In the genomic region with DNA sequence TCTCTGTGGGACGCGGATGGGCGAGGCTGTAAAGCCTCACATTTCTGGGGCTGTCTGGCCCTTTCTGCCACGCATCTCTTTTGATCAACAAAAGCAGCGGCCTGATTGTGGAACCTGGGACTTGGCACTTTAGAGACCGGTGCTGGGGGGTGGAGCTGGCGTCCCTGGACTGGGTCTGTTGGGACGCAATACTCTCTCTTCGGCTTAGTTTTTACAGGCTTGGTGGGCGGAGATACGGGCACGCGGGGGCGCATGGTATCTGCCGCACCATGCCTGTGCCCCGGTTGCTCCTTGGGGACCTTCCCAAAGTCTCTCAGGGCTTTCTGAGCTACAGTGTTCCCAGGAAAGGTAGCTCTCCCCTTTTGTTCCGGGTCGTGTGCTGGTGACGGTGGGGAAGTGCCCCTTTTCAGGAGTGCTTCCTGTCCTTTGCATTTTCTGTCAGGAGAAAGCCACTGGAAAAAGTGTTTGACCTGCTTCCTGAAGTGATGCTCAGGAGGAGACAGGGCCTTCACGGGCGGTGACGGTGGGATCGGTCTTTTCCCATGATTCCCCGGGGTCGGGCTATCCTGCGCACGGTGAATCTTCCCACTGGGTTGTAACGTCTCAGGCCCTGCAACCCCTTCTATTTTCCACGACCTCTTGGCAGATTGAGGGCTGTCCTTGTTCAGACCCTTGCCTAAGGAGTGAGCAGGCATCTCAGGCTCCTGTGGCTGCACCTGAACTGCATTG, we compare ENCODE assay signal across 9 mouse cellular contexts. TPM values are rescaled to one million over a fixed set of nuclear protein-coding genes. Genes with fewer than 3 reads are reported as not detected.
DNase-seq lines count a peak whose midpoint lies in the region; ATAC-seq and TF ChIP-seq lines count a peak whose summit lies in the region.
"Had no signal": no experiment of that assay in that cellular context is flagged by ENCODE, and none has a peak within 500 bp of the region (broad histone marks: within the 10 kb centered on the region; RNA-seq: fewer than 3 reads in every experiment).

No protein-coding gene starts in this region.

- 0 out of 2 replicates have a peak overlapping the region, but pooled peaks have one; percentile 22 for H3K4me2 ChIP-seq in lung, postnatal 0 days (replicated peaks; ENCODE audit: low read depth, low read length)
- H3K4me2 ChIP-seq in forebrain, postnatal 0 days (ENCODE audit: low read depth) = peak overlapping the region; percentile 36
- peak overlapping the region; percentile 32 for H3K4me2 ChIP-seq in liver, embryonic 15.5 days
- peak overlapping the region; percentile 32 for H3K4me2 ChIP-seq in stomach, postnatal 0 days (replicated peaks; ENCODE audit: low read depth)

- no peak for DNase-seq in lung, postnatal 0 days (ENCODE audit: low spot score)
- no peak for DNase-seq in lung, postnatal 4 days
- no peak for DNase-seq in forebrain, postnatal 0 days
- DNase-seq in stomach, postnatal 0 days (ENCODE audit: low spot score) = no peak
- no peak for DNase-seq in embryo, embryonic 11 days

- no peak for TF ChIP-seq EP300 in lung, postnatal 0 days (IDR thresholded peaks at IDR 0.05)
- no peak for TF ChIP-seq EP300 in stomach, postnatal 0 days (optimal IDR thresholded peaks at IDR 0.05)

- H3K27ac ChIP-seq in lung, postnatal 0 days (ENCODE audit: low read length) = no peak overlapping the region
- no peak overlapping the region for H3K27ac ChIP-seq in forebrain, postnatal 0 days (ENCODE audit: low read depth, low read length)
- no peak overlapping the region for H3K27ac ChIP-seq in liver, embryonic 15.5 days (replicated peaks)
- H3K27ac ChIP-seq in stomach, postnatal 0 days (replicated peaks) = no peak overlapping the region

- H3K9me3 ChIP-seq in lung, postnatal 0 days (ENCODE audit: low read length) = no peaks in the 10 kb centered on the region
- H3K9me3 ChIP-seq in forebrain, postnatal 0 days (ENCODE audit: low read length) = no peaks in the 10 kb centered on the region
- H3K9me3 ChIP-seq in liver, embryonic 15.5 days (replicated peaks) = no peaks in the 10 kb centered on the region
- H3K9me3 ChIP-seq in stomach, postnatal 0 days (ENCODE audit: control insufficient read depth, low read length) = no peaks in the 10 kb centered on the region

- H3K9ac ChIP-seq in lung, postnatal 0 days (replicated peaks; ENCODE audit: low read depth) = no peak overlapping the region
- H3K9ac ChIP-seq in forebrain, postnatal 0 days = 0 out of 2 replicates have a peak overlapping the region, but pooled peaks have one; percentile 4
- H3K9ac ChIP-seq in liver, embryonic 15.5 days = no peak overlapping the region
- H3K9ac ChIP-seq in stomach, postnatal 0 days (ENCODE audit: low read length) = no peak overlapping the region; the same call in 1 of the 2 replicates

- H3K4me1 ChIP-seq in lung, postnatal 0 days (ENCODE audit: insufficient read depth, low read depth, low read length) = no peaks in the 10 kb centered on the region
- no peaks in the 10 kb centered on the region for H3K4me1 ChIP-seq in forebrain, postnatal 0 days (ENCODE audit: insufficient read depth)
- H3K4me1 ChIP-seq in liver, embryonic 15.5 days (replicated peaks) = peaks cover 52% of the 10 kb centered on the region
- H3K4me1 ChIP-seq in stomach, postnatal 0 days (replicated peaks; ENCODE audit: control insufficient read depth, insufficient read depth) = no peaks in the 10 kb centered on the region

- 31% methylated on average over 29 of the region's 29 CpGs for WGBS in lung, postnatal 0 days
- 39% methylated on average over 29 of the region's 29 CpGs for WGBS in forebrain, postnatal 0 days
- 21% methylated on average over 29 of the region's 29 CpGs for WGBS in liver, embryonic 15.5 days (ENCODE audit: insufficient replicate concordance)
- WGBS in stomach, postnatal 0 days = 35% methylated on average over 29 of the region's 29 CpGs

- no peaks in the 10 kb centered on the region for H3K27me3 ChIP-seq in lung, postnatal 0 days (replicated peaks; ENCODE audit: insufficient read depth, low read length)
- H3K27me3 ChIP-seq in forebrain, postnatal 0 days (ENCODE audit: insufficient read depth, low read length) = no peaks in the 10 kb centered on the region
- H3K27me3 ChIP-seq in liver, embryonic 15.5 days = peaks cover 52% of the 10 kb centered on the region
- H3K27me3 ChIP-seq in stomach, postnatal 0 days (ENCODE audit: control insufficient read depth, insufficient read depth, low read length) = no peaks in the 10 kb centered on the region

- H3K36me3 ChIP-seq in lung, postnatal 0 days (ENCODE audit: insufficient read depth, low read length) = no peaks in the 10 kb centered on the region
- H3K36me3 ChIP-seq in forebrain, postnatal 0 days (ENCODE audit: insufficient read depth) = no peaks in the 10 kb centered on the region
- no peaks in the 10 kb centered on the region for H3K36me3 ChIP-seq in liver, embryonic 15.5 days (replicated peaks)
- H3K36me3 ChIP-seq in stomach, postnatal 0 days (ENCODE audit: control insufficient read depth, insufficient read depth, low read length) = no peaks in the 10 kb centered on the region

- no peak for ATAC-seq in lung, postnatal 0 days
- 0 out of 2 replicates have a peak, but pooled peaks have one; percentile 9 for ATAC-seq in forebrain, postnatal 0 days
- ATAC-seq in liver, embryonic 15.5 days (ENCODE audit: insufficient read depth) = no peak
- ATAC-seq in stomach, postnatal 0 days (ENCODE audit: low FRiP score, low TSS enrichment) = no peak
- no peak for ATAC-seq in activated CD4-positive, CD25-positive, alpha-beta regulatory T cell, adult 4 months

- no peak for TF ChIP-seq CTCF in lung, postnatal 0 days (IDR thresholded peaks at IDR 0.05)
- no peak for TF ChIP-seq CTCF in forebrain, postnatal 0 days (IDR thresholded peaks at IDR 0.05; ENCODE audit: low read depth)
- TF ChIP-seq CTCF in stomach, postnatal 0 days (IDR thresholded peaks at IDR 0.05; ENCODE audit: low read depth) = no peak

- no peak overlapping the region for H3K4me3 ChIP-seq in lung, postnatal 0 days (ENCODE audit: low read depth, low read length)
- H3K4me3 ChIP-seq in forebrain, postnatal 0 days (ENCODE audit: low read depth, low read length) = no peak overlapping the region
- no peak overlapping the region; the same call in 1 of the 2 replicates for H3K4me3 ChIP-seq in liver, embryonic 15.5 days (replicated peaks)
- H3K4me3 ChIP-seq in stomach, postnatal 0 days (ENCODE audit: low read depth, low read length) = no peak overlapping the region

RNA-seq across cellular contexts. Expression of a gene that starts 5.2 kb away (rescaled TPM):
- not detected in 2 replicates for polyA plus RNA-seq in lung, postnatal 0 days (2015; fragmentation: Nextera tagmentation; extraction: Ambion mirVana)
- total RNA-seq in forebrain, postnatal 0 days (2014; rRNA removed) = not detected in 2 replicates
- not detected in 2 replicates for polyA plus RNA-seq in forebrain, postnatal 0 days (2015; fragmentation: Nextera tagmentation; extraction: Ambion mirVana)
- polyA plus RNA-seq in liver, embryonic 15.5 days (2015; fragmentation: Nextera tagmentation; extraction: Ambion mirVana) = not detected in 2 replicates
- not detected in 2 replicates for polyA plus RNA-seq in stomach, postnatal 0 days (2015; fragmentation: Nextera tagmentation; extraction: Ambion mirVana)
- not detected for polyA plus RNA-seq in activated CD4-positive, CD25-positive, alpha-beta regulatory T cell, adult 4 months (2017; shearing (Covaris generic))
- total RNA-seq: layer of hippocampus, adult 8-10 months had no signal
- polyA plus RNA-seq: urinary bladder, adult 2 months had no signal

RNA-seq across cellular contexts. Expression of a gene that starts 14.2 kb away (rescaled TPM):
- not detected in 2 replicates for polyA plus RNA-seq in lung, postnatal 0 days (2015; fragmentation: Nextera tagmentation; extraction: Ambion mirVana)
- 0.08 and 0.33 TPM in 2 replicates for total RNA-seq in forebrain, postnatal 0 days (2014; rRNA removed)
- not detected in 2 replicates for polyA plus RNA-seq in forebrain, postnatal 0 days (2015; fragmentation: Nextera tagmentation; extraction: Ambion mirVana)
- polyA plus RNA-seq in liver, embryonic 15.5 days (2015; fragmentation: Nextera tagmentation; extraction: Ambion mirVana) = 0.02 TPM in 1 of 2 replicates, not detected in the other
- polyA plus RNA-seq in stomach, postnatal 0 days (2015; fragmentation: Nextera tagmentation; extraction: Ambion mirVana) = 0.02 TPM in 1 of 2 replicates, not detected in the other
- not detected for polyA plus RNA-seq in activated CD4-positive, CD25-positive, alpha-beta regulatory T cell, adult 4 months (2017; shearing (Covaris generic))
- polyA plus RNA-seq: urinary bladder, adult 2 months had no signal

RNA-seq across cellular contexts. Expression of a gene that starts 16.2 kb away (rescaled TPM):
- polyA plus RNA-seq in lung, postnatal 0 days (2015; fragmentation: Nextera tagmentation; extraction: Ambion mirVana) = 0.14 and 0.41 TPM in 2 replicates
- total RNA-seq in forebrain, postnatal 0 days (2014; rRNA removed) = 0.08 TPM in 1 of 2 replicates, not detected in the other
- polyA plus RNA-seq in forebrain, postnatal 0 days (2015; fragmentation: Nextera tagmentation; extraction: Ambion mirVana) = 0.21 and 0.42 TPM in 2 replicates
- polyA plus RNA-seq in liver, embryonic 15.5 days (2015; fragmentation: Nextera tagmentation; extraction: Ambion mirVana) = not detected in 2 replicates
- 0.02 TPM in 1 of 2 replicates, not detected in the other for polyA plus RNA-seq in stomach, postnatal 0 days (2015; fragmentation: Nextera tagmentation; extraction: Ambion mirVana)
- polyA plus RNA-seq in activated CD4-positive, CD25-positive, alpha-beta regulatory T cell, adult 4 months (2017; shearing (Covaris generic)) = not detected
- polyA plus RNA-seq: urinary bladder, adult 2 months had no signal

RNA-seq across cellular contexts. Expression of a gene that starts 20.2 kb away (rescaled TPM):
- polyA plus RNA-seq in lung, postnatal 0 days (2015; fragmentation: Nextera tagmentation; extraction: Ambion mirVana) = 0.05 and 0.18 TPM in 2 replicates
- 0.24 and 0.31 TPM in 2 replicates for total RNA-seq in forebrain, postnatal 0 days (2014; rRNA removed)
- 0.42 and 0.54 TPM in 2 replicates for polyA plus RNA-seq in forebrain, postnatal 0 days (2015; fragmentation: Nextera tagmentation; extraction: Ambion mirVana)
- polyA plus RNA-seq in liver, embryonic 15.5 days (2015; fragmentation: Nextera tagmentation; extraction: Ambion mirVana) = not detected in 2 replicates
- polyA plus RNA-seq in stomach, postnatal 0 days (2015; fragmentation: Nextera tagmentation; extraction: Ambion mirVana) = 0.02 TPM in 1 of 2 replicates, not detected in the other
- not detected for polyA plus RNA-seq in activated CD4-positive, CD25-positive, alpha-beta regulatory T cell, adult 4 months (2017; shearing (Covaris generic))
- polyA plus RNA-seq: urinary bladder, adult 2 months had no signal

RNA-seq across cellular contexts. Expression of a gene that starts 32.4 kb away (rescaled TPM):
- polyA plus RNA-seq in lung, postnatal 0 days (2015; fragmentation: Nextera tagmentation; extraction: Ambion mirVana) = not detected in 2 replicates
- total RNA-seq in forebrain, postnatal 0 days (2014; rRNA removed) = not detected in 2 replicates
- not detected in 2 replicates for polyA plus RNA-seq in forebrain, postnatal 0 days (2015; fragmentation: Nextera tagmentation; extraction: Ambion mirVana)
- not detected in 2 replicates for polyA plus RNA-seq in liver, embryonic 15.5 days (2015; fragmentation: Nextera tagmentation; extraction: Ambion mirVana)
- not detected in 2 replicates for polyA plus RNA-seq in stomach, postnatal 0 days (2015; fragmentation: Nextera tagmentation; extraction: Ambion mirVana)
- polyA plus RNA-seq in activated CD4-positive, CD25-positive, alpha-beta regulatory T cell, adult 4 months (2017; shearing (Covaris generic)) = under 1 TPM in 1 of 2 experiments, not detected in 1; 0.48 TPM
- total RNA-seq: layer of hippocampus, adult 8-10 months had no signal
- polyA plus RNA-seq: urinary bladder, adult 2 months had no signal
